Mouse (Mus musculus): ENCODE results near the gene Mpp3.

- TF ChIP-seq CTCF (IDR thresholded peaks at IDR 0.05; ENCODE audit: extremely low read depth, insufficient read depth, low read length) (no peak), POLR2A (IDR thresholded peaks at IDR 0.05; ENCODE audit: extremely low read depth, insufficient read depth, low read length) (no peak)
Measured at GRCm38 (mm10) chr11:101952541-101953341, 75.5 kb downstream of the Mpp3 start.

All from cortical plate, adult 2 months (tissue).